In the genomic region with DNA sequence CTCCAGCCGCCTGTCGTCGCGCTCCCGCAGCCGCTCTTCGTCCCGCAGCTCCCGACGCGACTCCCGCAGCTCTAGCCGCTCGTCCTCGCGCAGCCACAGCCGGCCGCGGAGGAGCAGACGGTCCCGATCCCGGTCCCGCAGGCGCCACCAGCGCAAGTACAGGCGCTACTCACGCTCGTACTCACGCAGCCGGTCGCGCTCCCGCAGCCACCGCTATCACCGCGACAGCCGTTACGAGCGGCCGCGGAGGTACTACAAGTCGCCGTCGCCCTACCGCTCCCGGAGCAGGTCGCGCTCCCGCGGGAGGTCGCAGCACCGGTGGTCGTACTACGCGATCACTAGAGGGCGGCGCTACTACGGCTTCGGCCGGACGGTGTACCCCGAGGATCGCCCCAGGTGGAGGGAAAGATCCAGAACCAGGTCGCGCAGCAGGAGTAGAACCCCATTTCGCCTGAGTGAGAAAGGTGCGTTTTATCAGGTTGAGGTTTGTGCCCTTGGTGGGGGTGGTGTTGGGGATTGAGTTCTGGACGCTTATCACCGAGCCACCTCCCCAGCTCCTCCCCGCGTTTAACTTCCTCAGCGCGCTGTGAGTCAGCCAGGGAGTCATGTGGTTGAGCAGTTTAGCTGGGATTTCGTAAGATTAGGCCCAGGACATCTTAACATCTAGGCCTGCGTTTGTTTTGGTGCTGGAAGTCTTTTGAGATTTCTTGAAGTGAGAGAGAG, we compare ENCODE assay signal across 8 mouse cellular contexts. TPM values are rescaled to one million over a fixed set of nuclear protein-coding genes. Genes with fewer than 3 reads are reported as not detected.
A peak's percentile ranks its signal among the peaks of the same experiment; 100 is the strongest.
DNase-seq lines count a peak whose midpoint lies in the region; ATAC-seq and TF ChIP-seq lines count a peak whose summit lies in the region.

No protein-coding gene starts in this region.

- H3K4me1 ChIP-seq in hindbrain, postnatal 0 days (ENCODE audit: insufficient read depth, low read length) = no peaks in the 10 kb centered on the region
- peaks cover 67% of the 10 kb centered on the region for H3K4me1 ChIP-seq in liver, embryonic 12.5 days

- H3K4me3 ChIP-seq in hindbrain, postnatal 0 days (ENCODE audit: low read length) = peak overlapping the region; percentile 80
- H3K4me3 ChIP-seq in liver, embryonic 12.5 days = peak overlapping the region; percentile 100

- peak overlapping the region; percentile 92 for H3K4me2 ChIP-seq in hindbrain, postnatal 0 days (ENCODE audit: low read depth, low read length)
- H3K4me2 ChIP-seq in liver, embryonic 12.5 days = peak overlapping the region; percentile 82

- H3K9ac ChIP-seq in hindbrain, postnatal 0 days (replicated peaks; ENCODE audit: low read length) = peak overlapping the region; percentile 97
- H3K9ac ChIP-seq in liver, embryonic 12.5 days = peak overlapping the region; percentile 100

- H3K27ac ChIP-seq in hindbrain, postnatal 0 days = peak overlapping the region; percentile 96
- peak overlapping the region; percentile 99 for H3K27ac ChIP-seq in liver, embryonic 12.5 days

- peaks cover 32% of the 10 kb centered on the region for H3K36me3 ChIP-seq in hindbrain, postnatal 0 days (ENCODE audit: insufficient read depth, low read length)
- H3K36me3 ChIP-seq in liver, embryonic 12.5 days = peaks cover 53% of the 10 kb centered on the region

- ATAC-seq in hindbrain, postnatal 0 days = peak; percentile 38
- ATAC-seq in liver, embryonic 12.5 days = peak; percentile 73
- peak; percentile 64 for ATAC-seq in monocyte, adult 5-6 weeks (replicated peaks; ENCODE audit: insufficient number of reproducible peaks, low FRiP score, low TSS enrichment, poor library complexity, severe bottlenecking)

- peak; percentile 35 to 49 for DNase-seq in left cerebral cortex, postnatal 36 days (ENCODE audit: low spot score in 2 of 2)
- no peak for DNase-seq in left cerebral cortex, adult 18-20 months (ENCODE audit: low spot score in 2 of 2)
- peak; percentile 54 to 67 for DNase-seq in cerebellum, postnatal 14 days
- peak; percentile 47 to 72 for DNase-seq in gastrocnemius, adult 8-10 months (ENCODE audit: low spot score in 2 of 2)
- peak; percentile 50 for DNase-seq in hindbrain, postnatal 0 days (ENCODE audit: low spot score)
- DNase-seq in spleen, postnatal 4 days (ENCODE audit: low spot score in 2 of 2) = peak; percentile 76 to 84

- H3K9me3 ChIP-seq in hindbrain, postnatal 0 days (ENCODE audit: low read length) = no peaks in the 10 kb centered on the region
- no peaks in the 10 kb centered on the region for H3K9me3 ChIP-seq in liver, embryonic 12.5 days (replicated peaks)

- H3K27me3 ChIP-seq in hindbrain, postnatal 0 days (ENCODE audit: insufficient read depth, low read length) = no peaks in the 10 kb centered on the region
- no peaks in the 10 kb centered on the region for H3K27me3 ChIP-seq in liver, embryonic 12.5 days (replicated peaks)

- WGBS in hindbrain, postnatal 0 days = 1% methylated on average over 73 of the region's 75 CpGs
- WGBS in liver, embryonic 12.5 days (ENCODE audit: insufficient replicate concordance) = under 1% methylated on average over 75 of the region's 75 CpGs

- intact Hi-C loops in left cerebral cortex, postnatal 36 days (cut with DNase I) = no loop called here

- peak; percentile 25 for TF ChIP-seq CTCF in hindbrain, postnatal 0 days (IDR thresholded peaks at IDR 0.05; ENCODE audit: low read depth)

RNA-seq across cellular contexts. Expression of a gene that starts 0.8 kb away (rescaled TPM):
- total RNA-seq in left cerebral cortex, postnatal 36 days (2021) = 100 to 1,000 TPM; 258 to 266 TPM
- total RNA-seq in left cerebral cortex, adult 18-20 months (2021) = 100 to 1,000 TPM; 248 to 297 TPM
- total RNA-seq in gastrocnemius, adult 8-10 months (2022) = 100 to 1,000 TPM in 2 of 4 experiments, 10 to 100 TPM in 2; 98.0 to 149 (median 104) TPM
- 70.0 and 112 TPM in 2 replicates for total RNA-seq in hindbrain, postnatal 0 days (2014; rRNA removed)
- polyA plus RNA-seq in hindbrain, postnatal 0 days (2015; fragmentation: Nextera tagmentation; extraction: Ambion mirVana) = 256 and 295 TPM in 2 replicates
- polyA plus RNA-seq in liver, embryonic 12.5 days (2016; fragmentation: Nextera tagmentation; extraction: Ambion mirVana) = 310 and 322 TPM in 2 replicates
- total RNA-seq in monocyte, adult 5-6 weeks (2017) = 359 to 640 TPM (median 511 TPM) in 3 replicates

RNA-seq across cellular contexts. Expression of a gene that starts 6.5 kb away (rescaled TPM):
- total RNA-seq in left cerebral cortex, postnatal 36 days (2021) = 10 to 100 TPM; 49.9 to 59.3 TPM
- 10 to 100 TPM; 59.9 to 63.6 TPM for total RNA-seq in left cerebral cortex, adult 18-20 months (2021)
- total RNA-seq in gastrocnemius, adult 8-10 months (2022) = 10 to 100 TPM; 33.5 to 45.5 (median 39.6) TPM
- total RNA-seq in hindbrain, postnatal 0 days (2014; rRNA removed) = 19.2 and 35.0 TPM in 2 replicates
- 70.7 and 80.4 TPM in 2 replicates for polyA plus RNA-seq in hindbrain, postnatal 0 days (2015; fragmentation: Nextera tagmentation; extraction: Ambion mirVana)
- 70.8 and 72.8 TPM in 2 replicates for polyA plus RNA-seq in liver, embryonic 12.5 days (2016; fragmentation: Nextera tagmentation; extraction: Ambion mirVana)
- 551 to 822 TPM (median 699 TPM) in 3 replicates for total RNA-seq in monocyte, adult 5-6 weeks (2017)

RNA-seq across cellular contexts. Expression of a gene that starts 9.4 kb away (rescaled TPM):
- total RNA-seq in left cerebral cortex, postnatal 36 days (2021) = 100 to 1,000 TPM; 116 to 138 TPM
- total RNA-seq in left cerebral cortex, adult 18-20 months (2021) = 100 to 1,000 TPM; 119 to 127 TPM
- 10 to 100 TPM; 26.4 to 33.9 (median 31.7) TPM for total RNA-seq in gastrocnemius, adult 8-10 months (2022)
- 149 and 166 TPM in 2 replicates for total RNA-seq in hindbrain, postnatal 0 days (2014; rRNA removed)
- 231 and 239 TPM in 2 replicates for polyA plus RNA-seq in hindbrain, postnatal 0 days (2015; fragmentation: Nextera tagmentation; extraction: Ambion mirVana)
- polyA plus RNA-seq in liver, embryonic 12.5 days (2016; fragmentation: Nextera tagmentation; extraction: Ambion mirVana) = 94.2 and 94.9 TPM in 2 replicates
- 424 to 614 TPM (median 508 TPM) in 3 replicates for total RNA-seq in monocyte, adult 5-6 weeks (2017)

RNA-seq across cellular contexts. Expression of a gene that starts 59.8 kb away (rescaled TPM):
- not detected for total RNA-seq in left cerebral cortex, postnatal 36 days (2021)
- not detected for total RNA-seq in left cerebral cortex, adult 18-20 months (2021)
- not detected for total RNA-seq in gastrocnemius, adult 8-10 months (2022)
- 0.29 and 2.1 TPM in 2 replicates for total RNA-seq in hindbrain, postnatal 0 days (2014; rRNA removed)
- 1.1 TPM in 2 replicates for polyA plus RNA-seq in hindbrain, postnatal 0 days (2015; fragmentation: Nextera tagmentation; extraction: Ambion mirVana)
- 477 and 480 TPM in 2 replicates for polyA plus RNA-seq in liver, embryonic 12.5 days (2016; fragmentation: Nextera tagmentation; extraction: Ambion mirVana)
- not detected in 3 replicates for total RNA-seq in monocyte, adult 5-6 weeks (2017)

Comparison
In these comparisons a context has a peak if more than half of its experiments do, and no peak if none do; other contexts are left out.
1. DNase-seq: peak in left cerebral cortex, postnatal 36 days (2 of 2), cerebellum, postnatal 14 days (2 of 2), gastrocnemius, adult 8-10 months (2 of 2), hindbrain, postnatal 0 days (single experiment) and spleen, postnatal 4 days (2 of 2); none in left cerebral cortex, adult 18-20 months (0 of 2).
2. Peak in every context shown above with its lines, with median percentiles within 50 percentile points of each other: ATAC-seq.